Mouse (Mus musculus) stomach, postnatal 0 days (tissue): Measurements from ENCODE around the gene Rab7. TPM values are rescaled to one million over a fixed set of nuclear protein-coding genes. Genes with fewer than 3 reads are reported as not detected.

ENCODE experiments used
- ATAC-seq: fragments of 200-750 bp; cut with Nextera tagmentation; 2 replicates; pipeline ENCODE4 v1.8.0; 2017; ENCODE audit not compliant: low FRiP score, low TSS enrichment
- DNase-seq: peaks from one replicate; pipeline ENCODE4 v3.0.0-alpha.2; 2016; ENCODE audit warnings: low spot score
- H3K27ac ChIP-seq: fragments of 300-500 bp; sonication (generic); replicated peaks from 2 replicates; pipeline ENCODE4 v1.5.1; 2014; ENCODE audit warnings: mild to moderate bottlenecking, control low read depth
- H3K27me3 ChIP-seq: fragments of 300-500 bp; sonication (generic); 2 replicates; pipeline ENCODE4 v1.6.1; 2014; ENCODE audit warnings: low read length; ENCODE audit not compliant: control insufficient read depth, insufficient read depth
- H3K36me3 ChIP-seq: fragments of 300-500 bp; sonication (generic); 2 replicates; pipeline ENCODE4 v1.6.1; 2014; ENCODE audit warnings: low read length, mixed read lengths; ENCODE audit not compliant: control insufficient read depth, insufficient read depth
- H3K4me1 ChIP-seq: fragments of 300-500 bp; sonication (generic); replicated peaks from 2 replicates; pipeline ENCODE4 v1.6.1; 2014; ENCODE audit warnings: antibody characterized with exemption; ENCODE audit not compliant: control insufficient read depth, insufficient read depth
- H3K4me2 ChIP-seq: fragments of 300-500 bp; sonication (generic); replicated peaks from 2 replicates; pipeline ENCODE4 v1.6.1; 2014; ENCODE audit warnings: low read depth, mild to moderate bottlenecking, control low read depth, moderate library complexity
- H3K4me3 ChIP-seq: fragments of 300-500 bp; sonication (generic); 2 replicates; pipeline ENCODE4 v1.5.1; 2014; ENCODE audit warnings: low read depth, low read length, control low read depth
- H3K9ac ChIP-seq: fragments of 300-500 bp; sonication (generic); 2 replicates; pipeline ENCODE4 v1.6.1; 2014; ENCODE audit warnings: mild to moderate bottlenecking, low read length, control low read depth, mixed read lengths
- H3K9me3 ChIP-seq: fragments of 300-500 bp; sonication (generic); 2 replicates; pipeline ENCODE4 v1.6.1; 2016; ENCODE audit warnings: low read length; ENCODE audit not compliant: control insufficient read depth
- CTCF ChIP-seq: IDR thresholded peaks from 2 replicates; pipeline ENCODE4 v1.5.1; 2016; ENCODE audit warnings: antibody characterized with exemption, low read depth, mild to moderate bottlenecking, moderate library complexity
- EP300 ChIP-seq: optimal IDR thresholded peaks from 2 replicates; pipeline ENCODE3; 2016; ENCODE audit warnings: antibody characterized with exemption
- WGBS: fragments of 180-500 bp; shearing (Covaris S2); extraction: QIAGEN DNeasy Blood & Tissue Kit; methylation state at CpG from one replicate; pipeline ENCODE4 v1.1.7; 2014; 5-methylcytosine and 5-hydroxymethylcytosine counted together
- polyA plus RNA-seq: library from polyadenylated mRNA; unstranded; fragments of >200 nt; fragmentation: Nextera tagmentation; extraction: Ambion mirVana; gene quantifications from 2 replicates; pipeline ENCODE4 v1.2.1, GENCODE M21; 2015

Gene Rab7
- polyA plus RNA-seq, 1 experiment from 2014 or later, result 179 TPM

DNA sequence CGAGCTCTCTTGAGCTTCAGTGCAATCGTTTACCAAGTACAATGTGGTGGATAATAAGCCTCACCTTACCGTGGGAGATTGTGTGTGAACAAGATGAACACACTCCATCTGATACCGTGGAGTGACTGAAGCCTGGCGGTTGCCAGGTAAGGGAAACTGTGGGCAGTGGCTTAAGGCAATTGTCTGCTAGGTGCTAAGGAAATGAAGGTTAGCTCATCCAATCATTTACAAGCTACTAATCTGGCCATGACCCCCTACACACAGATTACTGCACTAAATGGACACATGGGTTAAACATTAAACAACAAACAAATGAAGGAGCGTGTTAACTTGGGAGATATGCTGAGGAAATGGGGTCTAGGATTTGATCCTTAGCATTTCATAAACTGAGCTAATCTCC, 3.9 kb upstream of the Rab7 start:
- H3K36me3 ChIP-seq, result no peaks in the 10 kb centered on the region
- H3K4me3 ChIP-seq, result no peak overlapping the region
- no peaks in the 10 kb centered on the region; the same call in 1 of the 2 replicates for H3K4me1 ChIP-seq
- WGBS, result 46% methylated on average over 6 of the region's 6 CpGs
- DNase-seq, result peak; percentile 48
- TF ChIP-seq CTCF, result no peak
- no peak for TF ChIP-seq EP300
- no peak for ATAC-seq
- H3K9ac ChIP-seq, result no peak overlapping the region
- H3K27me3 ChIP-seq, result no peaks in the 10 kb centered on the region
- H3K4me2 ChIP-seq, result no peak overlapping the region; the same call in 1 of the 2 replicates
- H3K27ac ChIP-seq, result peak overlapping the region; percentile 50; the same call in 1 of the 2 replicates
- H3K9me3 ChIP-seq, result no peaks in the 10 kb centered on the region

DNA sequence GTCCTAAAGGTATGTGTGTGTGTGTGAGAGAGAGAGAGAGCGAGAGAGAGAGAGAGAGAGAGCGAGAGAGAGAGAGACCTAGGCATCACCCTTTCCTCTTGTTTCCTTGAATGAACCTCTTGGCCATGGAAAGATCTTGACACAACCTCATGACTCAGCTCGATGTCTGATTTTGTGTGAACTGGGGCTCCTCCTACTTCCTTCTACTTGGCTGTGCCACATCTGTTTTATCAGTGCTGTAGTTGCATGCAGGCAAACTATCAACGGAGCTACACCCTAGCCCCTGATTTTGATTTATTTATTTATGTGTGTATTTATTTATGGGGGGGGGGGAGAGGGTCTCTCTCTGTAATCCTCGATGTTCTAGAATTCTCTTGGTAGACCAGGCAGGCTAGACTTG, 2.8 kb upstream of the Rab7 start:
- H3K27ac ChIP-seq, result 0 out of 2 replicates have a peak overlapping the region, but pooled peaks have one; percentile 13
- H3K9me3 ChIP-seq, result no peaks in the 10 kb centered on the region
- H3K27me3 ChIP-seq, result no peaks in the 10 kb centered on the region
- 61% methylated on average over 5 of the region's 5 CpGs for WGBS
- peaks cover 2% of the 10 kb centered on the region for H3K4me1 ChIP-seq
- peak; percentile 48 for ATAC-seq
- H3K9ac ChIP-seq, result no peak overlapping the region
- DNase-seq, result peak; percentile 55
- no peak overlapping the region for H3K4me3 ChIP-seq
- H3K36me3 ChIP-seq, result no peaks in the 10 kb centered on the region
- TF ChIP-seq EP300, result no peak
- no peak for TF ChIP-seq CTCF
- H3K4me2 ChIP-seq, result no peak overlapping the region

DNA sequence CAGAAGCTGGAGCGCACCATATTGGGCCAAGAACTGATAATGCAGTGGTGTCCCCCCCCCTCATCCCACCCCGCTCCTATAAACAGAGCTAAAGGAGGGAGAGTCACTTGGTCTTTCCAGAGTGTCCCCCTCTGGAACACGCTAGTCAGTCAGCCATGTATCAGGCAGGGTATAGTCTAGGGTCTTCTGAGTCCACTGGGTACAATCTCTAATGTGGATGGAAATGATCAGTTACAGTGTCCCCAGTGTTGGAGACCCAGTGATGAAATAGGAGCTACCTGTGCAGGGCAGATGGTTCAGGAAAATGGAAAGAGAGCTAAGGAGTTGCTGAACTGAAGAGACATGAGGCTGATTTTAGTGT, 316 bp upstream of the Rab7 start:
- no peak for ATAC-seq
- TF ChIP-seq CTCF (no peak), EP300 (no peak)
- Histone ChIP-seq H3K27me3 (no peaks in the 10 kb centered on the region), H3K9ac (no peak overlapping the region), H3K4me1 (peaks cover 6% of the 10 kb centered on the region), H3K4me2 (no peak overlapping the region), H3K4me3 (peak overlapping the region; percentile 100; the same call in 1 of the 2 replicates), H3K36me3 (no peaks in the 10 kb centered on the region), H3K27ac (peak overlapping the region; percentile 69; the same call in 1 of the 2 replicates), H3K9me3 (no peaks in the 10 kb centered on the region)
- WGBS, result 36% methylated on average over 3 of the region's 3 CpGs
- DNase-seq, result no peak

DNA sequence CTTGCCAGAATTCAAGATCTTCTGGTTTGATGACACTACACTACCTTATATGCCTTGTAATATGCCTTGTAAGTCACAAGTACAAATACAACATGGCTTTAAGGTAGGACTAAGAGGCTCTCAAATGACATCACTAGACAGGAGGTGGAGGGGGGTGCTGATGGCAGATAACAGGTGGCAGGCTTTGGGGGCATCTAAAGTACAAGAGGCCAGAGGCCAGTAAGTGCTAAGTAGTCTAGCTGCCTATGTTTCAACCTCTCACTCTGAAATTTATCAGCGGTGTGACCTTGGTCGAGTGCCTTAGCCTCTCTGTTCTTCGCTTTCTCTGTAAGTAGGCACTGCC, 865 bp downstream of the Rab7 start:
- H3K9me3 ChIP-seq, result no peaks in the 10 kb centered on the region
- ATAC-seq (no peak), DNase-seq (no peak)
- H3K27me3 ChIP-seq, result no peaks in the 10 kb centered on the region
- peak overlapping the region; percentile 98 for H3K9ac ChIP-seq
- H3K36me3 ChIP-seq, result no peaks in the 10 kb centered on the region
- WGBS, result 3% methylated on average over 3 of the region's 3 CpGs
- peak overlapping the region; percentile 100 for H3K4me3 ChIP-seq
- peak overlapping the region; percentile 97 for H3K27ac ChIP-seq
- peaks cover 6% of the 10 kb centered on the region for H3K4me1 ChIP-seq
- no peak for TF ChIP-seq EP300
- TF ChIP-seq CTCF, result no peak
- peak overlapping the region; percentile 84 for H3K4me2 ChIP-seq

DNA sequence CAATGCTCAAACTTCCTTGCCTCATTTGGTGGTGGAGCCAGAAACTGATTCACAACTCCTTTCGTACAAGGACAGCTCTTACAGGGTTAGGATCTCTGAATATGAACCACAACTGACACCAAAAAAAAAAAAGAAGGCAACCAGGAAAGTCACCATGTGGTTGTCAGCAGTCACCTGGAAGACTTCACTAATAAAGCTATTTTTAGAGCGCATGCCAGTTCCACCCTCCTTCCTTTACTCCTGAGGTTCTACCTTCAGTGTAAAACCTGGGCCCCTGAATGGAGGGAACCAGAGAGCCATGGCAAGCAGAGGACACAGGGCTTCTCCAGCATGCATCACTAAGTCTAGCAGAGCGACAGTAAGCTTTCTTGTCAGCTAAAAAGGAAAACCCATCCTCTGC, 2.7 kb downstream of the Rab7 start:
- Histone ChIP-seq H3K27me3 (no peaks in the 10 kb centered on the region), H3K9me3 (no peaks in the 10 kb centered on the region), H3K27ac (peak overlapping the region; percentile 24; the same call in 1 of the 2 replicates), H3K36me3 (no peaks in the 10 kb centered on the region; the same call in 1 of the 2 replicates), H3K4me2 (no peak overlapping the region), H3K4me3 (no peak overlapping the region), H3K4me1 (peaks cover 6% of the 10 kb centered on the region), H3K9ac (no peak overlapping the region; the same call in 1 of the 2 replicates)
- DNase-seq, result no peak
- ATAC-seq, result no peak
- WGBS, result 81% methylated on average over 3 of the region's 3 CpGs
- TF ChIP-seq CTCF (no peak), EP300 (no peak)

DNA sequence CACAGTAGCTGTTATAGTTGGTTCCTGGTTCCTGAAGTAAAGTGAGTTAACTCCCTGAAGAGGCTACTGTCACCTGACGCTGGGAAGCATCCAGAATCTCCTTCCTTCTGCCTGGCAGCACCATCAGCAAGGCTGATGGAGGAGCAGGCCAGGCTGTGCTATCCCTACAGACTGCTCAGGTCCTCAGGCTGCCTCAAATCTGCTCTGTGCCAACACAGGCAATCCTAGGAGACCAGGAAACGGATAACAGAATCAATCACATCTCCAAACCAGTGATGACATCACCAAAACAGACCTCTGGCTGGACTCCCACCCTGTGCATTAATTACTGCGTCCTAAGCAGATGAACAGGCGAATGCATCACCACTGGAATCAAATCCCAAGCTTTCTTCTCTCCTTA, 3.8 kb downstream of the Rab7 start:
- Histone ChIP-seq H3K27me3 (no peaks in the 10 kb centered on the region), H3K4me2 (no peak overlapping the region), H3K27ac (peak overlapping the region; percentile 56; the same call in 1 of the 2 replicates), H3K36me3 (no peaks in the 10 kb centered on the region; the same call in 1 of the 2 replicates), H3K4me1 (peaks cover 6% of the 10 kb centered on the region; the same call in 1 of the 2 replicates), H3K9ac (no peak overlapping the region), H3K9me3 (no peaks in the 10 kb centered on the region), H3K4me3 (no peak overlapping the region)
- TF ChIP-seq CTCF (no peak), EP300 (no peak)
- DNase-seq (no peak), ATAC-seq (no peak)
- WGBS, result 47% methylated on average over 4 of the region's 4 CpGs
